9 mouse cellular contexts compared by ENCODE assay signal in genomic region chr14:56375731-56376130, GRCm38 (mm10). TPM values are rescaled to one million over a fixed set of nuclear protein-coding genes. Genes with fewer than 3 reads are reported as not detected.
A peak's percentile ranks its signal among the peaks of the same experiment; 100 is the strongest.
DNase-seq lines count a peak whose midpoint lies in the region; ATAC-seq and TF ChIP-seq lines count a peak whose summit lies in the region.
"Had no signal": no experiment of that assay in that cellular context is flagged by ENCODE, and none has a peak within 500 bp of the region (broad histone marks: within the 10 kb centered on the region; RNA-seq: fewer than 3 reads in every experiment).

No protein-coding gene starts in this region.

- no peak overlapping the region for H3K4me2 ChIP-seq in lung, embryonic 15.5 days
- H3K4me2 ChIP-seq: heart, embryonic 13.5 days had no signal

- TF ChIP-seq CTCF in C2C12 (IDR thresholded peaks at IDR 0.05; ENCODE audit: control insufficient read depth, insufficient read depth, insufficient read length): peak; percentile 61

- WGBS in lung, embryonic 15.5 days: 2% methylated on average over 6 of the region's 6 CpGs

- H3K9ac ChIP-seq in lung, embryonic 15.5 days: no peak overlapping the region
- H3K9ac ChIP-seq: heart, embryonic 13.5 days had no signal

- no peak overlapping the region for H3ac ChIP-seq in C2C12 (ENCODE audit: control insufficient read depth, insufficient read length, low read depth)

- H3K36me3 ChIP-seq in C2C12 (ENCODE audit: control insufficient read depth, insufficient read depth): no peaks in the 10 kb centered on the region
- H3K36me3 ChIP-seq in lung, embryonic 15.5 days: no peaks in the 10 kb centered on the region
- H3K36me3 ChIP-seq: heart, embryonic 13.5 days had no signal

- peaks cover 10% of the 10 kb centered on the region for H3K27me3 ChIP-seq in C2C12 (ENCODE audit: control insufficient read depth, insufficient read depth, insufficient read length)
- no peaks in the 10 kb centered on the region for H3K27me3 ChIP-seq in lung, embryonic 15.5 days

- H3K4me1 ChIP-seq in lung, embryonic 15.5 days: peaks cover 16% of the 10 kb centered on the region

- DNase-seq in adrenal gland, postnatal 10 days: peak; percentile 86
- peak; percentile 78 for DNase-seq in embryo, embryonic 9.5 days (ENCODE audit: extremely low spot score)
- peak; percentile 61 for DNase-seq in heart, adult 8-10 months (ENCODE audit: low spot score)
- peak; percentile 87 to 90 for DNase-seq in kidney, postnatal 4 days
- DNase-seq in ovary, postnatal 36 days (ENCODE audit: low spot score): peak; percentile 68
- peak; percentile 81 for DNase-seq in thymus, postnatal 14 days

- H3K4me3 ChIP-seq in C2C12 (ENCODE audit: insufficient read depth, poor library complexity, severe bottlenecking): no peak overlapping the region
- no peak overlapping the region for H3K4me3 ChIP-seq in lung, embryonic 15.5 days
- H3K4me3 ChIP-seq: heart, embryonic 13.5 days had no signal

- no peak overlapping the region for H3K27ac ChIP-seq in lung, embryonic 15.5 days
- H3K27ac ChIP-seq: heart, embryonic 13.5 days had no signal

- peak; percentile 60; the same call in 1 of the 2 replicates for ATAC-seq in lung, embryonic 15.5 days (ENCODE audit: borderline replicate concordance, extremely low read depth, low FRiP score, low TSS enrichment)

- no peaks in the 10 kb centered on the region for H3K79me2 ChIP-seq in C2C12 (ENCODE audit: control insufficient read depth, insufficient read depth)

- H3K79me3 ChIP-seq in C2C12 (ENCODE audit: low read depth): no peaks in the 10 kb centered on the region

- no peaks in the 10 kb centered on the region for H3K9me3 ChIP-seq in lung, embryonic 15.5 days
- H3K9me3 ChIP-seq: heart, embryonic 13.5 days had no signal

TF ChIP-seq in C2C12, 6 proteins besides CTCF, POLR2A, EP300 and RAD21:
- peak; percentile 64 for TF ChIP-seq CEBPB (IDR thresholded peaks at IDR 0.05; ENCODE audit: low read depth)
- no peak for TF ChIP-seq MYOD1 (IDR thresholded peaks at IDR 0.05; ENCODE audit: control insufficient read depth, insufficient read length, low read depth)
- TF ChIP-seq USF1 (IDR thresholded peaks at IDR 0.05; ENCODE audit: low read depth): no peak
TF ChIP-seq in C2C12: peak in this region for 1.

RNA-seq across cellular contexts. Expression of gene Atp12a, which starts 10.9 kb away (rescaled TPM):
- 0.01 TPM for polyA plus RNA-seq in C2C12 (2012; fragmentation: generic; extraction: Trizol)
- total RNA-seq in adrenal gland, postnatal 10 days (2021): not detected
- not detected for total RNA-seq in heart, adult 8-10 months (2022)
- polyA plus RNA-seq in lung, embryonic 15.5 days (2015; fragmentation: Nextera tagmentation; extraction: Ambion mirVana): 1.5 and 1.9 TPM in 2 replicates

RNA-seq across cellular contexts. Expression of gene Rnf17, which starts 26.6 kb away (rescaled TPM):
- not detected for polyA plus RNA-seq in C2C12 (2012; fragmentation: generic; extraction: Trizol)
- 1 to 10 TPM in 1 of 2 experiments, under 1 TPM in 1; 0.91 to 1.3 TPM for total RNA-seq in adrenal gland, postnatal 10 days (2021)
- under 1 TPM; 0.38 to 0.79 (median 0.48) TPM for total RNA-seq in heart, adult 8-10 months (2022)
- polyA plus RNA-seq in lung, embryonic 15.5 days (2015; fragmentation: Nextera tagmentation; extraction: Ambion mirVana): 1.1 and 1.9 TPM in 2 replicates
